Mouse (Mus musculus) urinary bladder, postnatal 4 days (tissue): ENCODE results near the gene Rbp4.

Source experiments
- DNase-seq, 2 experiments: peaks; one replicate each; pipeline ENCODE4 v3.0.0; 2021 to 2022; ENCODE audit warnings: low spot score in 2 of 2

Gene Rbp4

DNA sequence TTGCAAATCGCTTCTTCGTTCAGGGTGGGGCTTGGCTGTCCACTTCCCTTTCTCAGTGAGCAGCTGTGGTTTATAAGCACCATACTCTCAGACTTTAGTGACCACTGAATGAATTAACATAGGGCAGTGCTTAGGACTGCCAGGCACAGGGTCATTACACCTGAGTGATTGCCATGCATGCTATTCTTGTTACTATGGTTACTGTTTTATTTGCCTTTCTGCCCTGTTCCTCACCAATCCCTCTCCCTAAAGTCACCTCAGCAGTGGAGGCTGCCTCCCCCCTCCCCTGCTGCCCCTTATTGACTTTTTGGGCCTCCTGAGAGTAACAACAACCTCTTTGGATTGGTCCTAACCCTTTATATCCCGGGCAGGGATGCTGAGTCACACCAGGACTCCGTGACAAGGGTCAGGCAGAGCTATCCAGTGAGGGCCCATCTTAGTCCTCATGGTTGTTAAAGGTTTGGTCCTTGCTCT, 33.5 kb downstream of the Rbp4 start:
- no peak for DNase-seq

DNA sequence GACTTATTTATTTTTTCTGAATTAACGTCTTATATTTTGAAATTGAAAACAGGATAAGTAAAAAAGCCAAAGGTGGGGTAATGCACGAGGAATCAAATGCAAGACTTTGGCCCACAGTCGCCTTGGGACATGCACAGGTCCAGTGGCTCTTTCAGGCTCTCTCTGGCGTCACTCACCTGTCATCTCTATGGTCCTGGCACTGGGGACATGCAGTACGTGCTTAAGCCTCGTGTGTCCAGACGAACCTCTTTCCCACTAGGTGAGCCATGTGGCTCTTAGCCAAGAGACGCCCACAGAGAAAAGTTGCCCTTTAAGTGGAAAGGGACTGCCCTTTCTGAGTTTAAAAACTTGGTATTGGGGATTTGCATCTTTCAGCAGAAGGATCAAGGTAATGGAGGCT, 35.7 kb downstream of the Rbp4 start:
- DNase-seq: no peak

DNA sequence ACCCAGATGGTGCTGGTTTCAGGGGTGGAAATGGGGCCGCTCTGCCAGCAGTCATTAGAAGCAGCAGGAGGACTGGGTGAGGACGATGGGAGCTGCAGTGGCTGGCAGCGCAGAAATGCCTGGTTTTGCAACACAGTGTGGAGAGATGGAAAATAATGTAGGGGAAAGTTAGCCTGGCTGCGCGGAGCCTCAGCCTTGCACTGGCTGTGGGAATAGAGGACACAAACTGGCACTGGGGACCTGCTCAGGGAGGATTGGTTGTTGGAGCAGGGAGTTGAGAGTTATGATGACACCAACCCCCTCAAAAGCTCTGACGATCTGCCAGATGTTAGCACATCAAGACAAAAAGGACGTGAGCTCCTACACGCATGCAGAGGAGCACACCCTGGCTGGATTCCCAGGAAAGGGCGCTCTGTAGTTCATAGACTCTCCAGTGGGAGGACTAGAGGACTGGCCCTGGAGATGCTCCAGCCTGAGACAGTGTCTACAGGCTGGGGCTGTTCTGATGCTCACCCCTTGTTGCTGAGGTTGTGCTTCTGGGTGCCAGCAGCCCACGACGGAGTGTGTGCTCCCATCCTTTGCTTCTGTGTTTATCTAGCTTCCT, 38.0 kb downstream of the Rbp4 start:
- DNase-seq: peak; percentile 48 to 65

DNA sequence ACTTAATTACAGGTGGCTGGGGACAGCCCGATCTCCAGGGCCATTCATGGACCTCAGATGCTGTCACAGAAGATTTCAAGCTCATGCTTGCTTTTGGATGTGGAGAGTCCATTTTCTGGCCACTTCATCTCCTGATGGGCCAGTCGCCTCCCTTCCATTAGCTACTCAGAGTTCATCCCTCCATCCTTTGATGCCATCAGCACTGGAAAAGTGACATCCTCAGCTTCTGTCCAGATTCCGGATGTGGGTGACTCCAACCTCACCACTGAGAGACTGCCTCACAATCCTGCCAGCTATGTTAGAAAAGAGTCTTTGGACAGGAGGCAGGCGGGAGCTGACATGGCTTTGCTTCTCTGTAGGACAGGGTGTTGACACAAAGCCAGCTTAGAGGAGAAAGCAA, 39.2 kb downstream of the Rbp4 start:
- DNase-seq: no peak

DNA sequence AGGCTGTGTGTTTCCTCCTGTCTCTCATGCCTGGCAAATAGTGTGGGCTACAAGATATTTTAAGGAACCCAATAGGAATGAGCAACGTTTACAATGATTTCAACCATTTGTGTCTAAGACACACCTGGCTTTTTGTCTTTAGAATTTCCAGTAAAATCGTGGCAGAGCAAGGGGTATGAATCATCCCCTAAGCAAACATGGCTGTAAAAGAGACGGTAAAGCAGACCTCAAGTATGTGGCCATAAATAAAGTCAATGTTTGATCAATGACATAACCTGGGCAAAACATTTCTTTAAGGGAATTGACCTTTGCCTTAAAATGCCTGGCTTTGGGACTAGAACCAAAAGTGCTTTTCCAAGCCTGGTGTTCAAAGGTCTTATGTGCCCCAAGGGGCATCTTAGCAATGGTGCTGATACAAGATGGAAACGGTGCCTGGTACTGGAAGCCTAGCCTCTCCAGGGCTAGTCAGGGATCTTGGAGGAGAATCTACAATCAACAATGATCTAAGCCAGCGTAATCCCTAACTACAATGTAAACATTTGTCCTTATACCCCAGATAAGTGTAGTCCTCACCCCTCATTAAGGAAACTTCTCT, 42.1 kb downstream of the Rbp4 start:
- no peak for DNase-seq

DNA sequence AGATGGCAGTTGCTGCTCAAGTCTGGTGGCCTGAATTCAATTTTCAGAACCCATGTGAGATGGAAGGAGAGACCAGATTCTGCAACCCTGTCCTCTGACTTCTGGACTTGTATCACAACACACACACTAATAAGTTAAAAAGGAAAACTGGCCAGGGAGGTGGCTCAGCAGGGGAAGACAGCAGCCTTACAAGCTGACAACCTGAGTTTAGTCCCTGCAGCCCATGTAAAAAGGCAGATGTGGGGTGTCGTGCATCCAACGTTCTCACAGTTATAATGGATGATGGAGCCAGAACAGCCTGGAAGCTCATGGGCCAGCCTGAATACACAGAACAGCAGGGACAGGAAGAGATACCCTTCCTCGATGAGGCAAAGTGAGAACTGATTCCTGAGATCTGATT, 43.7 kb downstream of the Rbp4 start:
- DNase-seq: no peak

DNA sequence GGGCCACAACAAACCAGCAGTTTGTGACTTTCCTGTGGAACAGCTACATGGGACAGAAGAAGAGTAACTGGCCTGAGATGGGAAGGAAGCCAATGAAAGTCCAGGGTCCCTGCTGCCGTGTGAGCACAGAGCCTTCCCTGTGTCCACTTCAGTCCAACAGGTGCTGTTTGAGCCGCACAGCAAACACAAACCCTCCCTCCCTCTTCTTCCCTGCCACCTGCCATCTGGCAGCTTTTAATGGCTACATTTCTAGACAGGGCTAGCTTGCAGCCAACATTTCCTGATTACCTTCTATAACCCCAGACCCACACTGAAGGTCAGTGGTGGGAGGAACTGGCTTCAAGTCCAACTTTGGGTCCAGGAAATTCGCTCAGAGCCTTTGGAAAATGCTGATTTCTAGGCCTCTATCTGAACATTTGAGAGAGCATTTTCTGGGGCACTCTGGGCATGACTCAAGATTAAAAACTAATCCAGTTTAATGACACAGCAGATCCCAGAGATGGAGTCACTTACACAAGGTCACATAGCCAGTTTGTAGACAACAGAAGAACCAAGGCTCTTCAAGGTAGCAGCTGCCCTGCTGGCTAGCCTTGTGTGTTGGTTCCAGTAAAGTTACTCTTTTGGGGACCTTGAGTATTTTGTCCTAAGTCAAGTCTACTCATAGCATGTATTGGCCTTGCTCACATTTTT, 47.1 kb downstream of the Rbp4 start:
- no peak for DNase-seq

DNA sequence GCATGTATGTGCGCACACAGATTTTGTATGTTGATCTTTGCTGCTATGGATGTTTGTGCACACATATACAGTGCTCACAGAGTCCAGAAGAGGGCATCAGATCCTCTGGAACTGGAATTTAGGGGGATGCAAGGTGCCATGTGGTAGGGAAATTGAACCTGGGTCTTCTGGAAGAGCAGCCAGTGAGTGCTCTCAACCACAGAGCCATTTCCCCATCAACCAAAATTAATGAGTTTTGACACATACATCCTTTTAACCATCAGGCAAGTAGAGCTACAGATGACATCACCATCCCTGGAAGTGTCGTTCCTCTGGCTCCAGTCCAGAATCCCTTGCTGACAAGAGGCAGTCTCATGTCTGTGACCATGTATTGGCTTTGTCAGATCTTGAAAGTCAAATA, 48.8 kb downstream of the Rbp4 start:
- DNase-seq: no peak

DNA sequence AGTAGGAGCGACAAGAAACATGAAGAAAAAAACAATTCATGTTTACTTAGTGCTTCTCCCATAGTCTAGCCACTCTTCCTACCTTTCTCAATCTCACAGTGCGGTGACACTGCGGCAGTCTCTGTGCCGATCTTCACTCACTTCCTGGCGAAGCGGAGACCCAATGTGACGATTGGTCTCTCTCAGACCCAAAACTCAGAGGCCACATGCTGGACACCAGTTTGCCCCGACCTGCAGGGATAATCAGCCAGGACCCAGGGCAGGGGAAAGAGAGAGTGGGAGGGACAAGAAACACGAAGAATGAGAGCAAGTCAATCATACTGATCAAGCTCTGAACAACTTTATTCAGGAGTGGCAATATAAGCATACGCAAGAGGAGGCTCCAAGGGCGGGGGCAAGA, 50.0 kb downstream of the Rbp4 start:
- DNase-seq: no peak

DNA sequence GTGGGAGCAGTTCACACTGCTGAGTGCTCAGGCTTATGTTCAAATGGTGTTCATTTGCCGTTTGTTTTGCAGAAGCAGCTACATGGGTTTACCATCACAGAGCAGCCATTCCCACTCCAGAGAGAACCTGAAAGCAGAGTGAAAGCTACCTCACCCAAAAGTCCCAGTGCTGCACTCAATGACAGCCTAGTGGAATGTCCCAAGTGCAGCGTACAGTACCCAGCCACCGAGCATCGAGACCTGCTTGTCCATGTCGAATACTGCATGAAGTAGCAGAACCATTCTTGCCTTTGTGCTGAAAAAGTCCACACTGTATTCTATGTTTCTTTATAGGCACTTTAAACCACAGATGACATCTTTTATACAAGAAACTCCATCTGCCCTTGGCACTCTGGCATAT, 51.9 kb downstream of the Rbp4 start:
- no peak for DNase-seq
